Comparison of ENCODE assay signal across 12 mouse cellular contexts in genomic region chr13:109502796-109503195, GRCm38 (mm10).
DNase-seq lines count a peak whose midpoint lies in the region; ATAC-seq lines count a peak whose summit lies in the region.
"Had no signal": no experiment of that assay in that cellular context is flagged by ENCODE, and none has a peak within 500 bp of the region (broad histone marks: within the 10 kb centered on the region; RNA-seq: fewer than 3 reads in every experiment).

No protein-coding gene starts in this region.

- peak; percentile 10 for DNase-seq in MN1 (ENCODE audit: low spot score)
- peak; percentile 18 for DNase-seq in kidney, adult 18-20 months
- peak; percentile 95 for DNase-seq in large intestine, adult 2 months (ENCODE audit: low read depth, low spot score)
- peak; percentile 10 for DNase-seq in lung, postnatal 14 days
- no peak for DNase-seq in cerebellum, postnatal 36 days
- DNase-seq in thymus, postnatal 25 days: no peak
- no peak for DNase-seq in c-Kit-positive CD71-positive TER-119-positive erythroid progenitor cells, embryonic 14.5 days (ENCODE audit: low spot score)
- DNase-seq: adrenal gland, adult 2 months; layer of hippocampus, adult 9-11 months; spleen, adult 18-20 months; thymus, adult 2 months had no signal

- no peak for ATAC-seq in monocyte, adult 5-6 weeks (replicated peaks; ENCODE audit: insufficient number of reproducible peaks, low FRiP score, low TSS enrichment, poor library complexity, severe bottlenecking)

- 16% methylated on average over 7 of the region's 7 CpGs for WGBS in large intestine, adult 2 months

Comparison
In these comparisons a context has a peak if more than half of its experiments do, and no peak if none do; other contexts are left out.
1. DNase-seq: peak in MN1 (single experiment), kidney, adult 18-20 months (single experiment), large intestine, adult 2 months (single experiment) and lung, postnatal 14 days (single experiment); none in cerebellum, postnatal 36 days (0 of 2), thymus, postnatal 25 days (single experiment) and c-Kit-positive CD71-positive TER-119-positive erythroid progenitor cells, embryonic 14.5 days (single experiment).